Mouse (Mus musculus) lung, postnatal 0 days (tissue): ENCODE measurements at regions not wholly inside any gene's neighbourhood (a gene's known extent, or its start where the extent isn't known, plus 50 kb on each side); places are given as distances from the start of the nearest gene placed in this dataset.

Source experiments
- CTCF ChIP-seq: IDR thresholded peaks from 2 replicates; pipeline ENCODE4 v1.5.1; 2016; ENCODE audit warnings: antibody characterized with exemption, mild to moderate bottlenecking
- EP300 ChIP-seq: IDR thresholded peaks from 2 replicates; pipeline ENCODE4 v1.6.1; 2016; ENCODE audit warnings: antibody characterized with exemption, mild to moderate bottlenecking, control low read depth

DNA sequence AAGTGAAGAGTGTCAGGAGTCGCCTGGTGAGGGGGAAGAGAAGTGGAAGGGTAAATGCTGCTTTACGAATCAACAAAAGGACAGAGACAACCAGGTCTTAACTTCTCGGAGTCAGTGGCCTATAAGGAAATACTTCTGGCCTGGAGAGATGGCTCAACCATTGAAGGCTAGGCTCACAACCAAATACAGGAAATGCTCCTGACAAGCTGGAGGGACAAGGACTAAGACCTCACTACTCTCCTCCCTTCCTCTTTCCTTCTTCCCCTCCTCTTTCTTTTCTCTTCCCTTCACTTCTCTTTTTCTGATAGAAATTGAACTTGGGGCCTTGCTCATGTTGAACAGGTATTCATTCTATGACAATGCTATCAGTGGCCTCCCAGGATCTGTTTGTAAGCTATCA, 51.7 kb upstream of the Lhfpl2 start:
- TF ChIP-seq CTCF = no peak
- TF ChIP-seq EP300 = no peak
